Mouse (Mus musculus) heart, postnatal 4 days (tissue): ENCODE results near the gene Rabepk. TPM values are rescaled to one million over a fixed set of nuclear protein-coding genes. Genes with fewer than 3 reads are reported as not detected.
A peak's percentile ranks its signal among the peaks of the same experiment; 100 is the strongest.
"Not testable (repeated sequence)": the region's sequence is repeated elsewhere in the genome, so short reads cannot be mapped to it uniquely, and the experiment has no call there.

Source experiments
- DNase-seq: peaks from one replicate; pipeline ENCODE4 v3.0.0; 2021
- total RNA-seq, 2 experiments: library from RNA; stranded (reverse); gene quantifications; 2 replicates each; pipeline ENCODE4 v1.2.3; 2021

Gene Rabepk
- total RNA-seq, 2 experiments from 2014 or later = 16.2 to 18.4 TPM

DNA sequence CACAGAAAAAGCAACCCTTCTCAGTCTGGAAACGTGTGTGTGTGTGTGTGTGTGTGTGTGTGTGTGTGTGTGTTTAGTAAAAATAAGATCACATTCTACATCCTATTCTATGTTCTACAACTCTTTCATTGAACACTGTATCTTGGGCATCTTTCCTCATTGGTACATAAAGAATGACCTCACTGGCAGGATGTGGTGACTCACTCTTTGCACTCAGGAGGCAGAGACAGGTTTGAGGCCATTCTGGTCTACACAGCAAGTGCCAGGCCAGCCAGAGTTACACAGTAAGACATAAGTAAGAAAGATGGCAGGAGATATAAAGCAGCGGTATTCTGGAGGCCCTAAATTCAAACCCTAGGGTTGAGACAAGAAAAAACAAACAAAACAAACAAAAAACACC, 36.8 kb downstream of the Rabepk start:
- no peak for DNase-seq

DNA sequence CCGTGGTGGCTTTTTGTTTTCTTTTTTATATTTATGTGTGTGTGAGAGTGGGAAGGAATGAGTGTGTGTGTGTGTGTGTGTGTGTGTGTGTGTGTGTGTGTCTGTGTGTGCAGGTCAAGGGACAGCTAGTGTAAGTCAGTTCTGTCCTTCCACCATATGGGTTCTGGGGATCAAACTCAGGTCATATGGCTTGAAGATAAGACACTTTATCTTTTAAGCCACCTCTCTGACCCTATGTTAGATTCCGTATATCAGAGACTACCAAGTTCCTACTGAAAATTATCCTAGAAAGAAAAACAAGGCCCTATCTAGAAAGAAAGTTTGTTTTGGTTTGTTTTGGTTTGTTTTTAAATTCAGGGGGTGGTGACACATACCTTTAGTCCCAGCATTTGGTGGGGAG, 37.5 kb downstream of the Rabepk start:
- DNase-seq = no peak

DNA sequence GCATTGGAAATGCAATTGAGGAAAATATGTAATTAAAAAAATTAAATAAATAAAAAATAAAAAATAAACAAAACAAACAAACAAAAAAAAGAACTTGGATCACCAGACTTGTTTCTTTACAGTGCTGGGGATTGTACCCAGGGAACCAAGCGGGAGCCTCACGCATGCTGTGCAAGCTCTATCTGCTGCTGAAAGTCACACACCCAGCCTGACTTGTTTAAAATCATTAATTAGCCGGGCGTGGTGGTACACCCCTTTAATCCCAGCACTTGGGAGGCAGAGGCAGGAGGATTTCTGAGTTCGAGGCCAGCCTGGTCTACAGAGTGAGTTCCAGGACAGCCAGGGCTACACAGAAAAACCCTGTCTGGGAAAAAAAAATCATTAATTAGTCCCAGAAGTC, 38.4 kb downstream of the Rabepk start:
- DNase-seq = not testable (repeated sequence)

- no peak for DNase-seq
Measured at GRCm38 (mm10) chr2:34757341-34757740, 42.4 kb downstream of the Rabepk start.

GRCm38 (mm10) chr2:34754551-34755358, 45.0 kb downstream of the Rabepk start, which contains the start of gene Gapvd1:
Gene Gapvd1, minus strand, starts transcription at chr2:34755232.
- peak; percentile 24 for DNase-seq

DNA sequence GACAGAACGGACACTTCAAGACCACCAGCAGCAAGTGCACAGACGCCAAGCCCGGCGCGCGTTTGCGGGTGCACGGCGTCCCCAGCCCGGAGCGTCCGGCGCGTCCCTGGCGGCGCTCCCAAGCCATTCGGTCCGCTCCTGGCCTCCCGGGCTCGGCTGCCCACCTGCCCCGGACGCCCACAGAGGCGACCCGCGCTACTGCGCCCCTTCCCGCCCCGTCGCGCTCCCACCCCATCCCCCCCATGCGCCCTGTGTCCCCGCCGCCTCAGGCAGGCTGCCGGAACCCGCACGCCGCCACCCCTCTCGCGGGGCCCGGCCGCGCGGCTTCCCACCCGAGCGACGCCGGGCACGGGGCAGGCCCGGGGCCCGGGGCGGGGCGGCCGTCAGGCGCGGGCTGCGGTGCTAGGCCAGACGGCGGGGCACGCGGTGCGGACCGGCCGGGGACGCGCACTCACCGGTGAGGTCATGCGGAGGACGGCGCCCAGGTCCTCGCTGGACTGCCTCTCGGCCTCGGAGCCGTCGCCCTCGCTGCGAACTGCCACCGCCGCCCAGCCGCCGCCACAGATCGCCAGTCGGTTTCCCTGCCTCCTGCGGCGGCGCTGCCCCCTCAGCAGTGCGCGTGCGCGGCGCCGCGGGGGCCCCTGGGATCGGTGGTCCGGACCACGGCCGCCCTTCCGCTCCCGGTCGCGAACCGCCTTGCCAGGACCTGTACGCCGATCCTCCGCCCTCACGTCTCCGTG, 45.7 kb downstream of the Rabepk start:
- DNase-seq = peak; percentile 93

GRCm38 (mm10) chr2:34750245-34750644, 49.5 kb downstream of the Rabepk start:
- no peak for DNase-seq

- DNase-seq = no peak
Measured at GRCm38 (mm10) chr2:34748479-34748878, 51.2 kb downstream of the Rabepk start.

DNA sequence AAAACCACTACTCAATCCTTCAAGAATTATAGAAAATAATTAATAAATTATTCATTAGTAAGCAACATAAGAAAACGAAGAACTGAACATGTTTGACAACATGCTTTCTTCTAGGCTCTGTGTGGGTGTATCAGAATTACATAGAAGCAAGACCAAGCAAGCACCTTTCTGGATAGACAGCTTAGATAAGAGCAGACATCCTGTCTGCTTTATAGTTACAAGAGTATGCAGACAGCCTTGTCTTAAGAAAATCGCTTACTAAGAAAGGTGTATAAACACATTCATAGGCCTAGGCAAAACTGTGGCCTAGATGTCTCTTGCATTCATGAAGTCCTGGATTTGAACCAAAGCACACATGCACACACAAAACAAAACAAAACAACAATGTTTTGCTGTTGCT, 54.0 kb downstream of the Rabepk start:
- DNase-seq = no peak

DNA sequence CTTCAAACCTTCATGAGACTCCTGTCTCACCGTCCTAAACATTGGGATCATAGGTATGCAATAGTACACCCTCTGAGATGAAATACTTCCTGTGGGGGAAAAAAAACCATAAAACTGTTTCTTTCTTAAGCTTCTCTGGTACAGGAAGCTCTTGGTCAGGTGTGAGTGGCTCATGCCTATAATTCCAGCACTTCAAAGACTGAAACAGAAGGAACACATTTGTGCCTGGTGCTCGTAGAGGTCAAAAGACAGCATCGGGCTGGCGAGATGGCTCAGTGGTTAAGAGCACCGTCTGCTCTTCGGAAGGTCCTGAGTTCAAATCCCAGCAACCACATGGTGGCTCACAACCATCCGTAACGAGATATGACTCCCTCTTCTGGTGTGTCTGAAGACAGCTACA, 55.2 kb downstream of the Rabepk start:
- no peak for DNase-seq

DNA sequence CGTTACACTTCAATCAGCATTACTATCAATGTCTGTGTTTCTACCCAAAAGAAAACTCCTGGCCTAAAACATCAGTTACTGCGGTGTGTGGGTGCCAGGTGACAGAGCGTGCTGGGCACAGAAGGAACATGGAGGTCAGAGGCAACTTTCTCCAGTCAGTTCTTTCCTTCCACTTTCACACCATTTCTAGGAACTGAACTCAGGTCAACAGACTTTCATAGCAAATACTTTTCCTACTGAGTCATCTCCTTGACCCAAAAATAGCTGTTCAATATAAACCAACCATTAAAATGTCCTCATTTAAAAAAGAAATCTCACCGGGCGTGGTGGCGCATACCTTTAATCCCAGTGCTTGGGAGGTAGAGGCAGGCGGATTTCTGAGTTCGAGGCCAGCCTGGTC, 57.0 kb downstream of the Rabepk start:
- no peak for DNase-seq

GRCm38 (mm10) chr2:34741390-34742159, 58.1 kb downstream of the Rabepk start:
- no peak for DNase-seq

- DNase-seq = no peak
Measured at GRCm38 (mm10) chr2:34739684-34740391, 59.9 kb downstream of the Rabepk start.

GRCm38 (mm10) chr2:34737911-34738310, 61.8 kb downstream of the Rabepk start:
- DNase-seq = no peak

- DNase-seq = no peak
Measured at GRCm38 (mm10) chr2:34736626-34737025, 63.1 kb downstream of the Rabepk start.

Other genes starting within 250 kb of the Rabepk start
- gene Gapvd1, start 44.7 kb downstream of the Rabepk start, total RNA-seq = 10 to 100 TPM; 53.5 to 59.8 TPM
- 100 to 1,000 TPM; 417 to 448 TPM for gene Hspa5, start 27.9 kb downstream of the Rabepk start, total RNA-seq
- gene Fbxw2, start 26.4 kb upstream of the Rabepk start, total RNA-seq = 10 to 100 TPM; 56.9 to 61.8 TPM
- gene Gm34653, start 33.1 kb upstream of the Rabepk start, total RNA-seq = not detected
- under 1 TPM; 0.41 to 0.90 TPM for gene Cutal, start 74.5 kb upstream of the Rabepk start, total RNA-seq
- gene Psmd5, start 75.1 kb upstream of the Rabepk start, total RNA-seq = 10 to 100 TPM; 17.1 to 17.7 TPM
- 1 to 10 TPM; 6.2 to 6.6 TPM for gene Phf19, start 114.1 kb upstream of the Rabepk start, total RNA-seq
- 1 to 10 TPM in 1 of 2 experiments, under 1 TPM in 1; 0.41 to 1.7 TPM for gene Traf1, start 161.9 kb upstream of the Rabepk start, total RNA-seq